Mouse (Mus musculus): ENCODE measurements around the gene Kif27. TPM values are rescaled to one million over a fixed set of nuclear protein-coding genes. Genes with fewer than 3 reads are reported as not detected.
"Not testable (repeated sequence)": the region's sequence is repeated elsewhere in the genome, so short reads cannot be mapped to it uniquely, and the experiment has no call there.

Kif27 gene
- polyA plus RNA-seq, 1 experiment, result 0.07 TPM

DNA sequence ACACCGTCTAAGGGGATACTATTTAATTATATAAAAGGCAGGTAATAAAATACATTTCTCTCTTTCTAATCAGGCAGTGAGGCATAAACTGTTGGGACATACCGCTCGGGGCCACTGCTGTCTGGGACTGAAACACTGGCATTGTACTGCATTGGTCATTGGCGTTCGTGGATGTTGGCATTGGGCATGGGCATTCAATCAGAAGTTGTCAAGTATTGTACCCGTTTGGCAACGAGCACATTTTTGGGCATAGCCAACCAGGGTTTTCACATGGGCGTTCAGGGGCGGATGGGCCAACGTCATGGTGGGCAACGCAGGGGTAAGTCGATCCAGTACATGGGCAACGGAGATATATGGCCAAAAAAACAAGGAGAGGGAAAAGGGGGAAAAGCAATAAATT lies 38.7 kb upstream of the Kif27 start:
- peaks cover 60% of the 10 kb centered on the region for H3K36me3 ChIP-seq (ENCODE audit: control insufficient read depth, insufficient read depth, low read length)
- WGBS, result 98% methylated on average over 13 of the region's 13 CpGs

GRCm38 (mm10) chr13:58394392-58394791 lies 35.5 kb upstream of the Kif27 start:
- H3K4me3 ChIP-seq (ENCODE audit: control insufficient read depth, insufficient read depth, low read length); H3K4me1 ChIP-seq (replicated peaks; ENCODE audit: control insufficient read depth, insufficient read depth, low read length); H3K27me3 ChIP-seq (ENCODE audit: control insufficient read depth, insufficient read depth, low read length); H3K27ac ChIP-seq (ENCODE audit: control insufficient read depth, insufficient read depth, low read length); DNase-seq: not testable (repeated sequence)
- WGBS, result 88% methylated on average over 11 of the region's 11 CpGs
- H3K36me3 ChIP-seq (ENCODE audit: control insufficient read depth, insufficient read depth, low read length), result peaks cover 77% of the 10 kb centered on the region

More for the DNA sequence above, 38.7 kb upstream of the Kif27 start:
- Histone ChIP-seq H3K4me1 (replicated peaks; ENCODE audit: control insufficient read depth, insufficient read depth, low read length) (0 out of 2 replicates have a peak, but pooled peaks cover 2% of the 10 kb centered on the region), H3K27ac (ENCODE audit: control insufficient read depth, insufficient read depth, low read length) (no peak overlapping the region), H3K27me3 (ENCODE audit: control insufficient read depth, insufficient read depth, low read length) (no peaks in the 10 kb centered on the region), H3K4me3 (ENCODE audit: control insufficient read depth, insufficient read depth, low read length) (no peak overlapping the region)
- no peak for TF ChIP-seq POLR2A (IDR thresholded peaks at IDR 0.05; ENCODE audit: control insufficient read depth, extremely low read depth, insufficient read depth, low read length, poor library complexity)
- no peak for DNase-seq

- 95% methylated on average over 2 of the region's 2 CpGs for whole genome bisulfite sequencing
- no peak for DNase-seq
- Histone ChIP-seq H3K27me3 (ENCODE audit: control insufficient read depth, insufficient read depth, low read length) (no peaks in the 10 kb centered on the region), H3K36me3 (ENCODE audit: control insufficient read depth, insufficient read depth, low read length) (peaks cover 38% of the 10 kb centered on the region), H3K4me3 (ENCODE audit: control insufficient read depth, insufficient read depth, low read length) (no peak overlapping the region), H3K4me1 (replicated peaks; ENCODE audit: control insufficient read depth, insufficient read depth, low read length) (peaks cover 5% of the 10 kb centered on the region), H3K27ac (ENCODE audit: control insufficient read depth, insufficient read depth, low read length) (no peak overlapping the region)
- no peak for TF ChIP-seq CTCF (IDR thresholded peaks at IDR 0.05; ENCODE audit: borderline replicate concordance, control insufficient read depth, extremely low read depth, insufficient read depth, low read length, poor library complexity)
- no peak for TF ChIP-seq POLR2A (IDR thresholded peaks at IDR 0.05; ENCODE audit: control insufficient read depth, extremely low read depth, insufficient read depth, low read length, poor library complexity)
Measured at GRCm38 (mm10) chr13:58389324-58389951, 30.5 kb upstream of the Kif27 start.

DNA sequence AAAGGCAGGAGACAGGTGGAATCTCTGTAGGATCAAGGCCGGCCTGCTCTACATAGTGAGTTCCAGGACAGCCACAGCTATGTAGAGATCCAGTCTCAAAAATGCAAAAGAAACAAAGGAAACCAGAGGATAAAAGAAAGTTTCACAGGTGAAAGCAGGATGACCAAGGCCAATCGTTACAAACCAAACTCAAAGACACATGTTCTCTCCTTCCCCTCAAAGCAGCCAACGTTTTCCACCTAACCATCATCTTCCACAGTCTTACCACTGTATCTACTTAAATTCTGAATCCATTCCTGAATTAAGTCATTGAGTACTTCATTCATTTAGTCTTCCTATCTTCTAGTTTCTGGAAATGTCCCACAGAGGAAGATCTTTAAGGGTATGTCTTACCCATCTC lies 29.5 kb upstream of the Kif27 start:
- no peak for DNase-seq
- 59% methylated on average over 3 of the region's 3 CpGs for WGBS
- no peak for TF ChIP-seq CTCF (IDR thresholded peaks at IDR 0.05; ENCODE audit: borderline replicate concordance, control insufficient read depth, extremely low read depth, insufficient read depth, low read length, poor library complexity)
- no peak for TF ChIP-seq POLR2A (IDR thresholded peaks at IDR 0.05; ENCODE audit: control insufficient read depth, extremely low read depth, insufficient read depth, low read length, poor library complexity)
- Histone ChIP-seq H3K27me3 (ENCODE audit: control insufficient read depth, insufficient read depth, low read length) (no peaks in the 10 kb centered on the region), H3K4me3 (ENCODE audit: control insufficient read depth, insufficient read depth, low read length) (no peak overlapping the region), H3K4me1 (replicated peaks; ENCODE audit: control insufficient read depth, insufficient read depth, low read length) (peaks cover 8% of the 10 kb centered on the region), H3K36me3 (ENCODE audit: control insufficient read depth, insufficient read depth, low read length) (peaks cover 28% of the 10 kb centered on the region), H3K27ac (ENCODE audit: control insufficient read depth, insufficient read depth, low read length) (no peak overlapping the region)

- peak; percentile 85 for DNase-seq
- Histone ChIP-seq H3K36me3 (ENCODE audit: control insufficient read depth, insufficient read depth, low read length) (peaks cover 24% of the 10 kb centered on the region), H3K4me3 (ENCODE audit: control insufficient read depth, insufficient read depth, low read length) (no peak overlapping the region), H3K27ac (ENCODE audit: control insufficient read depth, insufficient read depth, low read length) (no peak overlapping the region), H3K27me3 (ENCODE audit: control insufficient read depth, insufficient read depth, low read length) (no peaks in the 10 kb centered on the region), H3K4me1 (replicated peaks; ENCODE audit: control insufficient read depth, insufficient read depth, low read length) (peaks cover 8% of the 10 kb centered on the region)
- no peak for TF ChIP-seq POLR2A (IDR thresholded peaks at IDR 0.05; ENCODE audit: control insufficient read depth, extremely low read depth, insufficient read depth, low read length, poor library complexity)
- no peak for TF ChIP-seq CTCF (IDR thresholded peaks at IDR 0.05; ENCODE audit: borderline replicate concordance, control insufficient read depth, extremely low read depth, insufficient read depth, low read length, poor library complexity)
- 20% methylated on average over 7 of the region's 7 CpGs for WGBS
Measured at GRCm38 (mm10) chr13:58387948-58388347, 29.0 kb upstream of the Kif27 start.

- WGBS, result 91% methylated on average over 7 of the region's 7 CpGs
- peaks cover 26% of the 10 kb centered on the region for H3K36me3 ChIP-seq (ENCODE audit: control insufficient read depth, insufficient read depth, low read length)
- H3K4me1 ChIP-seq (replicated peaks; ENCODE audit: control insufficient read depth, insufficient read depth, low read length), result peaks cover 8% of the 10 kb centered on the region
- H3K27ac ChIP-seq (ENCODE audit: control insufficient read depth, insufficient read depth, low read length), result no peak overlapping the region
- no peak for DNase-seq
- TF ChIP-seq CTCF (IDR thresholded peaks at IDR 0.05; ENCODE audit: borderline replicate concordance, control insufficient read depth, extremely low read depth, insufficient read depth, low read length, poor library complexity) (no peak), POLR2A (IDR thresholded peaks at IDR 0.05; ENCODE audit: control insufficient read depth, extremely low read depth, insufficient read depth, low read length, poor library complexity) (no peak)
- H3K27me3 ChIP-seq (ENCODE audit: control insufficient read depth, insufficient read depth, low read length), result no peaks in the 10 kb centered on the region
- peak overlapping the region; percentile 71 for H3K4me3 ChIP-seq (ENCODE audit: control insufficient read depth, insufficient read depth, low read length)
Measured at GRCm38 (mm10) chr13:58385547-58385920, 26.6 kb upstream of the Kif27 start.

All from thymus, adult 2 months (tissue).